Mouse (Mus musculus) urinary bladder, adult 2 months (tissue): ENCODE measurements around the gene Ptrh2. TPM values are rescaled to one million over a fixed set of nuclear protein-coding genes. Genes with fewer than 3 reads are reported as not detected.

Experiments
- DNase-seq: peaks from one replicate; pipeline ENCODE4 v3.0.0; 2022; ENCODE audit warnings: low spot score
- polyA plus RNA-seq: library from polyadenylated mRNA; depleted of rRNA; stranded (reverse); fragments of >200 nt; gene quantifications from 2 replicates; pipeline ENCODE4 v1.2.3, GENCODE M21; 2012

Gene Ptrh2
- polyA plus RNA-seq, 1 experiment: 12.8 TPM

- no peak for DNase-seq
Observed at GRCm38 (mm10) chr11:86671041-86671675, 12.6 kb upstream of the Ptrh2 start.

GRCm38 (mm10) chr11:86672772-86673171 lies 11.0 kb upstream of the Ptrh2 start:
- DNase-seq: no peak

GRCm38 (mm10) chr11:86675520-86675919 lies 8.3 kb upstream of the Ptrh2 start:
- DNase-seq: no peak

- DNase-seq: no peak
Observed at GRCm38 (mm10) chr11:86678957-86679356, 4.8 kb upstream of the Ptrh2 start.

- no peak for DNase-seq
Observed at GRCm38 (mm10) chr11:86680729-86681128, 3.1 kb upstream of the Ptrh2 start.

GRCm38 (mm10) chr11:86681423-86681822 lies 2.4 kb upstream of the Ptrh2 start:
- DNase-seq: no peak

- DNase-seq: no peak
Observed at GRCm38 (mm10) chr11:86682861-86683260, 924 bp upstream of the Ptrh2 start.

- DNase-seq: no peak
Observed at GRCm38 (mm10) chr11:86684126-86685012, 584 bp downstream of the Ptrh2 start.

GRCm38 (mm10) chr11:86685366-86685765 lies 1.6 kb downstream of the Ptrh2 start:
- DNase-seq: no peak

GRCm38 (mm10) chr11:86690383-86690782 lies 6.6 kb downstream of the Ptrh2 start:
- no peak for DNase-seq

GRCm38 (mm10) chr11:86691482-86691881 lies 7.7 kb downstream of the Ptrh2 start:
- DNase-seq: no peak

GRCm38 (mm10) chr11:86691956-86692355 lies 8.2 kb downstream of the Ptrh2 start:
- no peak for DNase-seq

GRCm38 (mm10) chr11:86692546-86692945 lies 8.8 kb downstream of the Ptrh2 start:
- DNase-seq: no peak

- no peak for DNase-seq
Observed at GRCm38 (mm10) chr11:86695461-86695860, 11.7 kb downstream of the Ptrh2 start.

GRCm38 (mm10) chr11:86701151-86701550 lies 17.4 kb downstream of the Ptrh2 start:
- DNase-seq: no peak

GRCm38 (mm10) chr11:86714606-86715005 lies 30.8 kb downstream of the Ptrh2 start:
- no peak for DNase-seq

- no peak for DNase-seq
Observed at GRCm38 (mm10) chr11:86717306-86718065, 33.7 kb downstream of the Ptrh2 start.

- DNase-seq: no peak
Observed at GRCm38 (mm10) chr11:86718369-86718768, 34.6 kb downstream of the Ptrh2 start.

- DNase-seq: no peak
Observed at GRCm38 (mm10) chr11:86719390-86719789, 35.6 kb downstream of the Ptrh2 start.

GRCm38 (mm10) chr11:86724004-86724403 lies 40.2 kb downstream of the Ptrh2 start:
- DNase-seq: no peak

GRCm38 (mm10) chr11:86724982-86725381 lies 41.2 kb downstream of the Ptrh2 start:
- no peak for DNase-seq

- DNase-seq: no peak
Observed at GRCm38 (mm10) chr11:86725607-86726006, 41.8 kb downstream of the Ptrh2 start.
